Mouse (Mus musculus) stomach, postnatal 0 days (tissue): ENCODE measurements at regions not wholly inside any gene's neighbourhood (a gene's known extent, or its start where the extent isn't known, plus 50 kb on each side); places are given as distances from the start of the nearest gene placed in this dataset.

Experiments
- ATAC-seq: fragments of 200-750 bp; cut with Nextera tagmentation; 2 replicates; pipeline ENCODE4 v1.8.0; 2017; ENCODE audit not compliant: low FRiP score, low TSS enrichment
- DNase-seq: peaks from one replicate; pipeline ENCODE4 v3.0.0-alpha.2; 2016; ENCODE audit warnings: low spot score
- H3K27ac ChIP-seq: fragments of 300-500 bp; sonication (generic); replicated peaks from 2 replicates; pipeline ENCODE4 v1.5.1; 2014; ENCODE audit warnings: mild to moderate bottlenecking, control low read depth
- H3K27me3 ChIP-seq: fragments of 300-500 bp; sonication (generic); 2 replicates; pipeline ENCODE4 v1.6.1; 2014; ENCODE audit warnings: low read length; ENCODE audit not compliant: control insufficient read depth, insufficient read depth
- H3K36me3 ChIP-seq: fragments of 300-500 bp; sonication (generic); 2 replicates; pipeline ENCODE4 v1.6.1; 2014; ENCODE audit warnings: low read length, mixed read lengths; ENCODE audit not compliant: control insufficient read depth, insufficient read depth
- H3K4me1 ChIP-seq: fragments of 300-500 bp; sonication (generic); replicated peaks from 2 replicates; pipeline ENCODE4 v1.6.1; 2014; ENCODE audit warnings: antibody characterized with exemption; ENCODE audit not compliant: control insufficient read depth, insufficient read depth
- H3K4me2 ChIP-seq: fragments of 300-500 bp; sonication (generic); replicated peaks from 2 replicates; pipeline ENCODE4 v1.6.1; 2014; ENCODE audit warnings: low read depth, mild to moderate bottlenecking, control low read depth, moderate library complexity
- H3K4me3 ChIP-seq: fragments of 300-500 bp; sonication (generic); 2 replicates; pipeline ENCODE4 v1.5.1; 2014; ENCODE audit warnings: low read depth, low read length, control low read depth
- H3K9ac ChIP-seq: fragments of 300-500 bp; sonication (generic); 2 replicates; pipeline ENCODE4 v1.6.1; 2014; ENCODE audit warnings: mild to moderate bottlenecking, low read length, control low read depth, mixed read lengths
- H3K9me3 ChIP-seq: fragments of 300-500 bp; sonication (generic); 2 replicates; pipeline ENCODE4 v1.6.1; 2016; ENCODE audit warnings: low read length; ENCODE audit not compliant: control insufficient read depth
- CTCF ChIP-seq: IDR thresholded peaks from 2 replicates; pipeline ENCODE4 v1.5.1; 2016; ENCODE audit warnings: antibody characterized with exemption, low read depth, mild to moderate bottlenecking, moderate library complexity
- EP300 ChIP-seq: optimal IDR thresholded peaks from 2 replicates; pipeline ENCODE3; 2016; ENCODE audit warnings: antibody characterized with exemption
- WGBS: fragments of 180-500 bp; shearing (Covaris S2); extraction: QIAGEN DNeasy Blood & Tissue Kit; methylation state at CpG from one replicate; pipeline ENCODE4 v1.1.7; 2014; 5-methylcytosine and 5-hydroxymethylcytosine counted together

- no peak for ATAC-seq
- WGBS = 76% methylated on average over 2 of the region's 2 CpGs
- H3K9ac ChIP-seq = no peak overlapping the region
Measured at GRCm38 (mm10) chr12:65712304-65712703, 487.0 kb downstream of the Wdr20rt start.

More at GRCm38 (mm10) chr12:65712304-65712703, 487.0 kb downstream of the Wdr20rt start:
- TF ChIP-seq CTCF = no peak
- no peak for TF ChIP-seq EP300
- Histone ChIP-seq H3K9me3 (no peaks in the 10 kb centered on the region), H3K4me2 (no peak overlapping the region), H3K4me1 (no peaks in the 10 kb centered on the region), H3K27me3 (no peaks in the 10 kb centered on the region), H3K36me3 (no peaks in the 10 kb centered on the region), H3K4me3 (no peak overlapping the region), H3K27ac (no peak overlapping the region)
- DNase-seq = no peak
